Mouse (Mus musculus) neural tube, embryonic 10.5 days (tissue): ENCODE data around the gene Spopl.
"Not testable (repeated sequence)": the region's sequence is repeated elsewhere in the genome, so short reads cannot be mapped to it uniquely, and the experiment has no call there.

Experiments
- DNase-seq: peaks from one replicate; pipeline ENCODE4 v3.0.0-alpha.2; 2017; ENCODE audit warnings: low spot score; ENCODE audit errors: extremely low spot score

The Spopl gene

DNA sequence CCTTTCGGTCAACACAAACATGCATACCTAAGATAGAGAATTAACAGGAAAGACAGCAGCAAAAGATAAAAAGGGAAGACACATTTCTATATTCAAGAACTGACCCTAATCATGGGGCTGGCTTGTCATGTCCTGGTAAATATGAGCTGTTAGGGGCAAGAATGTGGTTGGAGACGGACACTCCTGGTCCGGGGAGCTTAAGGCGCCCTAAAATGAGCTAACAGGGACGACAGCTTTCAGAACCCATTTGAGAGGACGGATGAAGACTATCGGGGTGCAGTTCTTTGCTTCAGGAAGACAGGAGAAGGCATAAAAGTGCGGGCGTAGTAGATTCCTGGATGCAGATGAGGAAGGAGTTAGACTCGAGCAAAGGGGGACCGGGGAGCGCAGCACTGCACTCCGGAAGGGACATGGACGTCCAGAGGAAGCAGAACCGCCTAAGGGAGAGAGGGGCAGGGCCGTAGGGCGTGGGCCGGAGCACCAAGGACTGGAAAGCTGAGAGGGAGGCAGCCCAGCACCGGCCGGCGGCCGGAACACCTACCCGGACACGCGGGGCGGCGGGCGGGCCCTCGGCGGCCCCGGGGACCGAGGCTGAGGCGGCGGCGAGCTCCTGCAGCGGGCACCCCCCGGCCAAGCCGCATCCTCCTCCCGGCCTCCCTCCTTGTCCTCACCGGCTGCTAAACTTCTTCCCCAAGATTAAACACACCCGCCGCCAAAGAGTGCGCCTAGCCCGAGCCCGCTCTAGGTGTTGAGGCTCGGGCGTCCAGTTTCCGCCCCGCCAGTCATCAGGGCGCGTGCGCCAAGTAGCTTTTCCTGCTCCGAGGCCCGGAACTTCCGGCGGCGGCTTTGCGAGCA is at the start of gene Spopl:
Gene Spopl, minus strand, starts transcription at position 805 of the 855 bp plus-strand sequence.
- DNase-seq = peak; percentile 83

GRCm38 (mm10) chr2:23620128-23620527 is 48.2 kb upstream of the Spopl start:
- DNase-seq = no peak

DNA sequence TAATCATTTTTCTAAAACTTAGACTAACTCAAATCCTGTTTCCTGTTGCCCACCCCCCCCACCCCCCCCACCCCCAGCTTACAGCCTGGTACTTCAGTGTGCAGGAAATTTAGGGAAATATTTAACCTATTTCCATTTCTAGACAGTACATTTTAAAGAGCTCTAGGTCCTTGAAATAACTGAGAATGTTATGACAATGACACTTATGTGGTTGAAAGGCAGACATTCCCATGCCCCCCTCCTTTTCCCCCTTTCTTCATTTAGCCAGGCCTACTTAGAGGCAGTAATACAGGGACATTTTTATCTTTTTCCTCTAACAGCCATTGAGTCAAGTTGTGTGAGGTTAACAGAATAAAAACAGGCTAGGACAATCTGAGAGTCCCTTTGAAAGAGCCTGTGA is 46.1 kb upstream of the Spopl start:
- DNase-seq = no peak

GRCm38 (mm10) chr2:23605391-23605790 is 33.5 kb upstream of the Spopl start:
- no peak for DNase-seq

- DNase-seq = no peak
These were observed 16.9 kb upstream of the Spopl start for GRCm38 (mm10) chr2:23588769-23589168.

DNA sequence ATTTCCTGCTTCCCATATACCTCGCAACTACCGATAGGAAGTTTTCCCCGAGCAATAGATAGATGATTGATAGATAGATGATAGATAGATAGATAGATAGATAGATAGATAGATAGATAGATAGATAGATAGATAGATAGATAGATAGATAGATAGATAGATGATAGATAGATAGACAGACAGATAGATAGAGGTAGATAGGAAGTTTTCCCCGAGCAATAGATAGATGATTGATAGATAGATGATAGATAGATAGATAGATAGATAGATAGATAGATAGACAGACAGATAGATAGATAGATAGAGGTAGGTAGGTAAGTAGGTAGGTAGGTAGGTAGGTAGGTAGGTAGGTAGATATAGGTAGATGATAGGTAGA is 239 bp upstream of the Spopl start:
- DNase-seq = not testable (repeated sequence)

- DNase-seq = no peak
These were observed 1.3 kb downstream of the Spopl start for GRCm38 (mm10) chr2:23570563-23570962.

GRCm38 (mm10) chr2:23568775-23569174 is 3.1 kb downstream of the Spopl start:
- no peak for DNase-seq

- no peak for DNase-seq
These were observed 6.7 kb downstream of the Spopl start for GRCm38 (mm10) chr2:23565081-23565801.

DNA sequence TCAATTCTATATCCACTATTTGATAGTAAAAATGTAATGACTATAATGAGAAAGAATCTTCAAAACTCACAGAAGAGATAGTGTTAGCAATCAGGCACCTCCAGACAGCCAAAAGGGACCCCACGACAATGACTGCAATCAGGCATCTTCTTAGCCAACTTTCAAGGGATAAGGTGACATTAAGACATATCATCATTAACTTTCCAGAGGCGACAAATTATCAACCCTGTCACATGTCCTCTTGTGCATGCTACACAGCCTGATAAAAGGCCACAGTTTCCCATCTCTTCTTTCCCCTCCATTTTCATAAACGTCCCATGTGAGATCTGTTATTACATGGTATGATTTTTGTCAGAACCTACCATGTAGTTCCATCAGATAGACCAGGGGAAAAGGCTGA is 9.0 kb downstream of the Spopl start:
- DNase-seq = no peak

DNA sequence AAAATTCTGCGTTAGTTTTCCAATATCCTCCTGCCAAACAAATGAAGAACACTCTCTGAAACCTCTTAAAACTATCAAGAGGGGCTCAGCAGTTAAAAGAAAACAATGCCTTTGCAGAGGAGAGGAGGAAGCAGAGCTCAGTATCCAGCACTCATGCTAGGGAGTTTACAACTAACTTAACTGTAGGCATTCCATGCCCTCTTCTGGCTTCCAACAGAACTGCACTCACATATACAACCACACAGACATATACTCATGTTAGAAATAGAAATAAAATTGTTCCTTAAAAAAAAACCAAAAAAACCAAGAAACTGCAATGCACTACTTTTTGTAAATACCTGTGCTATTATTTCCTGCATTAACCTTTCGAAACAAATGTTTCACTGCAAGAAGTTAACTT is 12.7 kb downstream of the Spopl start:
- no peak for DNase-seq

GRCm38 (mm10) chr2:23551235-23551634 is 20.7 kb downstream of the Spopl start:
- DNase-seq = no peak

DNA sequence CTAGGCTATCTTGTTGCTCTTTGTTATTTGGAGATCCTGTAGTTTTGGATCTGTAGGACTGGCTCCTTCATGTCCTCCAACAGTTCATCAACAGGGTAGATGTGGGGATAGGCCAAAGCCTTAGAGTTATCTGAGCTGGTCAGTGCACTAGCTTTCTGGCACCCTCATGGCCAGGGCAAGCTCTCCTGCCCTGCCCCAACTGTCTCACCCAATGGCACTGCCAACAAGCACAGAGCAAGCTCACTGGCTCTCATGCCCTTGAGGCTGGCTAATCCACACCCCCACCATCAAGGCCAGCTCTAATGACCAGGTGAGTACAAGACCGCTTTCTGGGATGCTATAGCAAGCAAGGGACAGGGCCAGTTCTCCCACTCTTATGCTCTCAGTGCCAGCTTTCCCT is 24.7 kb downstream of the Spopl start:
- DNase-seq = no peak

- no peak for DNase-seq
These were observed 31.9 kb downstream of the Spopl start for GRCm38 (mm10) chr2:23539967-23540366.

DNA sequence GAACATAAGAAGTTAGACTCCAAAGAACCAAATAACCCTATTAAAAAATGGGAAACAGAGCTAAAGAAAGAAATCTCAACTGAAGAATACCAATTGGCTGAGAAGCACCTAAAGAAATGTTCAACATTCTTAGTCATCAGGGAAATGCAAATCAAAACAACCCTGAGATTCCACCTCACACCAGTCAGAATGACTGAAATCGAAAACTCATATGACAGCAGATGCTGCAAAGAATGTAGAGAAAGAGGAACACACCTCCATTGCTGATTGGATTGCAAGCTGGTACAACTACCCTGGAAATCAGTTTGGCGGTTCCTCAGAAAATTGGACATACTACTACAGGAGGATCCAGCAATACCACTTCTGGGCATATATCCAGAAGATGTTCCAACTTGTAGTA is 44.2 kb downstream of the Spopl start:
- not testable (repeated sequence) for DNase-seq

GRCm38 (mm10) chr2:23505141-23505540 is 66.8 kb downstream of the Spopl start:
- no peak for DNase-seq

DNA sequence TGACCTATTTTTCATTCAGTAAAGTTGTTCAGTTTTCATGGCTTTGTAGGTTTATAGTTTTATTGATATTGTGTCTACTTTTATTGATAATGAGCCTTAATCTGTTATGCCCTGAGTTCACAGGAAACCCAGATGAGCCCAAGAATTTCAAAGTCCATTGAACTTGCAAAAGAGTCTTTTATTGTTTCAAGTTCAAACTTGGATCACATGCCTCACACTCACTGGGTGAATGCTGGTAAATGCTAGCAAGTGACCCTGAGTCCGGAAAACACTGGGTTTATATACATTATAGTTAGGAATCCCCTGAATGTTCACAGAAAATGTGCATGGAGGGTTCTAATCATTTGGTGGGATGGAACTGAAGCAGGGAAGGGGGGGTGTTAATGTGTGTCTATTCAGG is 90.2 kb downstream of the Spopl start:
- DNase-seq = no peak

DNA sequence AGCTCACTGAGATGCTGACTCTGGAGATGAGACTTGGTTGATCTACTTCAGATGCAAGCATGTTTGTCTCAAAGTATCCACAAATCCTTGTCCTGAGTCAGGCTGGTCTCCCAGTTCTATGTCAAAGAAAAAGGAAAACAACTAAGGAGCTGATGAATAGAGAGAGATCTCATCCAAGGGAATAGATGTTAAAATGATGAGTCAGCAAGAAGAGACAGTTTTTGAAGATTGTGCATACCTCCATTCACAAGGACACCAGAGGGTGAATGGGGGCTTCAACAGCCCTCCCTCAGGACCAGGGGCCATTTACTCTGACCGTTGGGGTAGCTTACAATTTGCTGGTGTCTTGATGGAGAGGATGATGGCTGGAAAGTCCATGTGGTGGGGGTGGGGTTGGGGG is 104.4 kb downstream of the Spopl start:
- DNase-seq = no peak

GRCm38 (mm10) chr2:23457452-23457851 is 114.5 kb downstream of the Spopl start:
- no peak for DNase-seq
